Mouse (Mus musculus) ES-Bruce4 (cell line): ENCODE results near the gene Zdhhc13. TPM values are rescaled to one million over a fixed set of nuclear protein-coding genes. Genes with fewer than 3 reads are reported as not detected.

ENCODE experiments used
- H3K27ac ChIP-seq: 2 replicates; pipeline ENCODE4 v1.5.1; 2012; ENCODE audit warnings: low read length, inconsistent platforms; ENCODE audit not compliant: insufficient read depth
- H3K27me3 ChIP-seq: 2 replicates; pipeline ENCODE4 v1.6.1; 2012; ENCODE audit warnings: mild to moderate bottlenecking, low read length, inconsistent platforms; ENCODE audit not compliant: control insufficient read depth, poor library complexity, insufficient read depth, severe bottlenecking
- H3K36me3 ChIP-seq: 2 replicates; pipeline ENCODE4 v1.6.1; 2012; ENCODE audit warnings: inconsistent platforms, mild to moderate bottlenecking, low read length, moderate library complexity; ENCODE audit not compliant: control insufficient read depth, poor library complexity, insufficient read depth, severe bottlenecking
- H3K4me1 ChIP-seq: one replicate; pipeline ENCODE4 v1.8.1; 2011; ENCODE audit warnings: low read length; ENCODE audit not compliant: control insufficient read depth, insufficient read depth
- H3K4me3 ChIP-seq: 2 replicates; pipeline ENCODE4 v1.5.1; 2011; ENCODE audit warnings: low read depth, mild to moderate bottlenecking, low read length
- H3K9ac ChIP-seq: 2 replicates; pipeline ENCODE4 v1.6.1; 2012; ENCODE audit warnings: low read depth, mild to moderate bottlenecking, inconsistent platforms; ENCODE audit not compliant: poor library complexity, severe bottlenecking
- H3K9me3 ChIP-seq: replicated peaks from 2 replicates; pipeline ENCODE4 v1.6.1; 2012; ENCODE audit warnings: mild to moderate bottlenecking, low read length, inconsistent platforms; ENCODE audit not compliant: control insufficient read depth, poor library complexity, insufficient read depth, severe bottlenecking
- CTCF ChIP-seq: IDR thresholded peaks from one replicate; pipeline ENCODE4 v1.8.1; 2011; ENCODE audit warnings: low read depth, low read length
- EP300 ChIP-seq: IDR thresholded peaks from 2 replicates; pipeline ENCODE4 v1.6.1; 2011; ENCODE audit warnings: low read depth, low read length; ENCODE audit not compliant: insufficient read depth
- POLR2A ChIP-seq: IDR thresholded peaks from one replicate; pipeline ENCODE4 v1.8.1; 2011; ENCODE audit warnings: low read length; ENCODE audit not compliant: insufficient read depth
- polyA plus RNA-seq: library from polyadenylated mRNA; stranded (reverse); fragments of >200 nt; gene quantifications from 2 replicates; pipeline ENCODE4 v1.2.4, GENCODE M21; 2011; ENCODE audit warnings: low read depth; ENCODE audit not compliant: missing spikeins, insufficient read depth, insufficient read length

Zdhhc13 gene
- polyA plus RNA-seq, 1 experiment = 52.1 TPM

- Histone ChIP-seq H3K4me1 (no peaks in the 10 kb centered on the region), H3K9me3 (no peaks in the 10 kb centered on the region), H3K4me3 (no peak overlapping the region), H3K27me3 (no peaks in the 10 kb centered on the region), H3K27ac (no peak overlapping the region), H3K36me3 (peaks cover 51% of the 10 kb centered on the region), H3K9ac (no peak overlapping the region)
- TF ChIP-seq CTCF (no peak), POLR2A (no peak), EP300 (no peak)
These were observed 34.8 kb downstream of the Zdhhc13 start for GRCm38 (mm10) chr7:48823621-48824020.

DNA sequence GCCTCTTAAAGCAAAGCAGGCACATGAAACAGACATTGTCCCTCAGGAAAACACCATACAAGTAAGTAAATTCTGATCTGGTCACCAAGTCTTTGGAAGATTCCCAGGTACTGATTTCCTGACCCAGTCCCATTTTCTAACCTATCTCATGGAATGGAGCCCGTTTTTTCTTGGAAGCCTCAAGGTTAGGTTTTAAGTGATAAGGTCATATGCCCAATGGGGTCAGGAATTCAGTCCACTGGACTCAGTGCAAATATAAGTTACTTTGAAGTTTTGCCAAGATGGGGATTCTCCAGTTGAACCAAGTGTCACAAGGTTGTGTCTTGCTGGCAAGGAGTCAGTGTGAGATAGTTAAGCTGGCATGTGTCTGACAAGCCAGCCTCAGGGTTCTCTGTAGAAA is 35.9 kb downstream of the Zdhhc13 start:
- Histone ChIP-seq H3K27ac (no peak overlapping the region), H3K9ac (no peak overlapping the region), H3K4me3 (no peak overlapping the region), H3K4me1 (no peaks in the 10 kb centered on the region), H3K9me3 (no peaks in the 10 kb centered on the region), H3K27me3 (no peaks in the 10 kb centered on the region), H3K36me3 (peaks cover 45% of the 10 kb centered on the region)
- no peak for TF ChIP-seq POLR2A
- TF ChIP-seq CTCF = no peak
- no peak for TF ChIP-seq EP300

- Histone ChIP-seq H3K4me1 (no peaks in the 10 kb centered on the region), H3K9me3 (no peaks in the 10 kb centered on the region), H3K9ac (no peak overlapping the region), H3K27me3 (no peaks in the 10 kb centered on the region), H3K4me3 (no peak overlapping the region), H3K36me3 (peaks cover 42% of the 10 kb centered on the region), H3K27ac (no peak overlapping the region)
- TF ChIP-seq POLR2A = no peak
- TF ChIP-seq EP300 = no peak
- TF ChIP-seq CTCF = no peak
These were observed 36.4 kb downstream of the Zdhhc13 start for GRCm38 (mm10) chr7:48825170-48825569.

DNA sequence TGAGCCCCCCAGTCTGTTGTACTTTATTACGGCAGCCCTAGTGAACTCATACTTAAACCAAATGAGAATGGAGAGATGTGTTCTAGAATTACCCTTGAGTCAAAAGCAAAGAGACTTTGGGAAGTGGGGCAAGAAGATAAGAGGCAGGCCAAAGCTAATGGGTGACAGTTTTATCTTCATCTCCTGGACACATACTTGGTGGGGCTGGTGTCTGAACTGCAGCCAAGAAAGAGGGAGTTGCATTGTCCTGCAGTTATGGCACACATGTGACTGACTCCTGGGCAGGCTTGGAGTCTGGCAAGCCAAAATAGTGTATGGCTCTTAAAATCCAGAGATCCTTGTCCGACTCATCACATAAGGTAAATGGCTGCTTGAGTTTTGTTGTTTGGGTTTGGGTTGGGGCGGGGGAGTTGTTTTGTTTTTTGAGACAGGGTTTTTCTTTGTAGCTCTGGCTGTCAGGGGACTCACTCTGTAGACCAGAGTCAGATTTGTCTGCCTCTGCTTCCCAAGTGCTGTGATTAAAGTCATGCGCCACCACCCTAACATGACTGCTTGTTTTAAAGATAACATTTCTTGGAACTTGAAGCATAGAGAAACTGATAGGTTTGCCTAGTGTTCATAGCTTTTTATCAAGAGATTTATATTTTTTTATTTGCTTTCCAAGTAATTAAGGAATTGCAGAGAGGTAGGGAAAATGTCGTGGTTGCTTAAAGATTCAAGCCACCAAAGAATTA is 40.5 kb downstream of the Zdhhc13 start:
- Histone ChIP-seq H3K9me3 (no peaks in the 10 kb centered on the region), H3K9ac (no peak overlapping the region), H3K4me1 (no peaks in the 10 kb centered on the region), H3K4me3 (no peak overlapping the region), H3K27me3 (no peaks in the 10 kb centered on the region), H3K36me3 (peaks cover 19% of the 10 kb centered on the region), H3K27ac (no peak overlapping the region)
- TF ChIP-seq EP300 = no peak
- TF ChIP-seq POLR2A = no peak
- no peak for TF ChIP-seq CTCF

GRCm38 (mm10) chr7:48830395-48830794 is 41.6 kb downstream of the Zdhhc13 start:
- H3K27me3 ChIP-seq = no peaks in the 10 kb centered on the region
- H3K9ac ChIP-seq = no peak overlapping the region
- no peak for TF ChIP-seq POLR2A
- TF ChIP-seq CTCF = no peak
- TF ChIP-seq EP300 = no peak
- no peak overlapping the region for H3K4me3 ChIP-seq
- H3K9me3 ChIP-seq = no peaks in the 10 kb centered on the region
- H3K27ac ChIP-seq = no peak overlapping the region
- peaks cover 9% of the 10 kb centered on the region for H3K36me3 ChIP-seq
- H3K4me1 ChIP-seq = peaks cover 4% of the 10 kb centered on the region

DNA sequence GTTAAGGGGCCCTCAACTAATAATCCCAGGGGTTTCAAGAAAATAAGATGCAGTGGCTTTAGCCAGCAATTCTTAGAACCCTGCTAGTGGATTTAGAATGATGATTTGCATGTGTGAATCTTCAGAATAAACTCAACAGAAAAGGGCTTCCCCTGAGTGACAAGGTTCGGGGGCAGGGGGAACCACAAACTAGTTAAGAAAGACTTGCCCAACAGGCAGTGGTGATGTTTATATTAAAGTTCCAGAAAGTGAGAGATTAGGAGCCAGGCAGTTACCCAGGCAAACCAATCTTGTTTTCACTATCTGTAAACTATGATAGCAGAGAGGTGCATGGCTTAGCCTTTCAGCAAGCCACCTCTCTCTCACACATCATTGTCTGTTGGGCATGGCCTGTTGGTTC is 43.9 kb downstream of the Zdhhc13 start:
- Histone ChIP-seq H3K27me3 (no peaks in the 10 kb centered on the region), H3K36me3 (no peaks in the 10 kb centered on the region), H3K27ac (no peak overlapping the region), H3K9me3 (no peaks in the 10 kb centered on the region), H3K9ac (no peak overlapping the region), H3K4me3 (no peak overlapping the region), H3K4me1 (peaks cover 4% of the 10 kb centered on the region)
- TF ChIP-seq POLR2A (no peak), CTCF (no peak), EP300 (no peak)
